Mouse (Mus musculus): Measurements from ENCODE around the gene Morc1.

DNA sequence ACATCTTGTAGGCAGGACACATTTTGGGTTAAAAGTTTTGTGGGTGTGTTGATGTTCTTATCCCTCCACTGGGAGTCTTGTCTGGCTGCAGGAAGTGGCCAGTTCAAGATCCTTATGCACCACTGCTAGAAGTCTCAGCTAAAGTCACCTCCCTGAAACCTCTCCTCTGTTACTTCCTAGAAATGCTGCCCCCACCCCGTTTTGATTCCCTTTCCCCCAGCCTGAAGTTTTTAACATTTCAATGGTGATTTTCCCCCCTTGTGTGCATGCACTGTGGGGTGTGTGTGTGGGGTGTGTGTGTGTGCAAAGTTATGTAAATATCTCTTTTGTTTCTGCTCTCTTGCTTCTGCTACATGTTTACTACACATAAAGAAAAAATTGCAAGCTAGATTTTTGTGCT lies 4.4 kb downstream of the Morc1 start:
- TF ChIP-seq CTCF (IDR thresholded peaks at IDR 0.05; ENCODE audit: borderline replicate concordance, insufficient read depth, low read length): no peak
- TF ChIP-seq POLR2A (IDR thresholded peaks at IDR 0.05; ENCODE audit: low read depth, low read length): no peak

All from embryonic fibroblast, embryonic 13.5 days (primary cell).